Mouse (Mus musculus): ENCODE measurements at regions not wholly inside any gene's neighbourhood (a gene's known extent, or its start where the extent isn't known, plus 50 kb on each side); places are given as distances from the start of the nearest gene placed in this dataset.

- Histone ChIP-seq H3K4me1 (no peaks in the 10 kb centered on the region), H3K27me3 (no peaks in the 10 kb centered on the region), H3K9me3 (replicated peaks) (no peaks in the 10 kb centered on the region), H3K9ac (no peak overlapping the region), H3K27ac (replicated peaks) (no peak overlapping the region), H3K4me2 (replicated peaks) (no peak overlapping the region), H3K4me3 (replicated peaks) (no peak overlapping the region), H3K36me3 (no peaks in the 10 kb centered on the region)
- ATAC-seq (ENCODE audit: insufficient number of reproducible peaks, low FRiP score, low TSS enrichment, low read depth): no peak
- 70% methylated on average over 1 of the region's 1 CpGs for WGBS
These were observed 137.8 kb downstream of the Unc5cl start for GRCm38 (mm10) chr17:48592457-48592856.

GRCm38 (mm10) chr17:48595418-48595963, 140.8 kb downstream of the Unc5cl start:
- no peak for ATAC-seq (ENCODE audit: insufficient number of reproducible peaks, low FRiP score, low TSS enrichment, low read depth)
- H3K27me3 ChIP-seq: no peaks in the 10 kb centered on the region
- H3K27ac ChIP-seq (replicated peaks): no peak overlapping the region
- no peak overlapping the region for H3K9ac ChIP-seq
- H3K9me3 ChIP-seq (replicated peaks): no peaks in the 10 kb centered on the region
- H3K36me3 ChIP-seq: no peaks in the 10 kb centered on the region
- H3K4me1 ChIP-seq: no peaks in the 10 kb centered on the region
- no peak overlapping the region for H3K4me2 ChIP-seq (replicated peaks)
- no peak overlapping the region for H3K4me3 ChIP-seq (replicated peaks)
- WGBS: 80% methylated on average over 10 of the region's 10 CpGs

- ATAC-seq (ENCODE audit: insufficient number of reproducible peaks, low FRiP score, low TSS enrichment, low read depth): no peak
- H3K27ac ChIP-seq (replicated peaks): no peak overlapping the region
- no peaks in the 10 kb centered on the region for H3K36me3 ChIP-seq
These were observed 141.7 kb downstream of the Unc5cl start for GRCm38 (mm10) chr17:48596406-48596805.

GRCm38 (mm10) chr17:48597301-48597700, 142.6 kb downstream of the Unc5cl start:
- H3K4me1 ChIP-seq: 0 out of 2 replicates have a peak, but pooled peaks cover under 1% of the 10 kb centered on the region
- ATAC-seq (ENCODE audit: insufficient number of reproducible peaks, low FRiP score, low TSS enrichment, low read depth): no peak
- no peak overlapping the region for H3K27ac ChIP-seq (replicated peaks)
- no peaks in the 10 kb centered on the region for H3K36me3 ChIP-seq
- H3K4me3 ChIP-seq (replicated peaks): no peak overlapping the region
- no peaks in the 10 kb centered on the region for H3K9me3 ChIP-seq (replicated peaks)
- WGBS: 93% methylated on average over 1 of the region's 1 CpGs
- H3K27me3 ChIP-seq: no peaks in the 10 kb centered on the region
- no peak overlapping the region for H3K4me2 ChIP-seq (replicated peaks)
- no peak overlapping the region for H3K9ac ChIP-seq

More at GRCm38 (mm10) chr17:48596406-48596805, 141.7 kb downstream of the Unc5cl start:
- Histone ChIP-seq H3K9ac (no peak overlapping the region), H3K27me3 (no peaks in the 10 kb centered on the region), H3K4me1 (no peaks in the 10 kb centered on the region), H3K4me2 (replicated peaks) (no peak overlapping the region), H3K4me3 (replicated peaks) (no peak overlapping the region), H3K9me3 (replicated peaks) (no peaks in the 10 kb centered on the region)
- WGBS: 80% methylated on average over 3 of the region's 3 CpGs

GRCm38 (mm10) chr17:48598471-48599141, 143.9 kb downstream of the Unc5cl start:
- Histone ChIP-seq H3K9ac (no peak overlapping the region), H3K4me1 (0 out of 2 replicates have a peak, but pooled peaks cover 5% of the 10 kb centered on the region), H3K27ac (replicated peaks) (no peak overlapping the region), H3K36me3 (no peaks in the 10 kb centered on the region), H3K9me3 (replicated peaks) (no peaks in the 10 kb centered on the region), H3K4me2 (replicated peaks) (no peak overlapping the region), H3K4me3 (replicated peaks) (no peak overlapping the region), H3K27me3 (no peaks in the 10 kb centered on the region)
- ATAC-seq (ENCODE audit: insufficient number of reproducible peaks, low FRiP score, low TSS enrichment, low read depth): no peak
- 77% methylated on average over 16 of the region's 16 CpGs for WGBS

- no peaks in the 10 kb centered on the region for H3K36me3 ChIP-seq
- H3K9me3 ChIP-seq (replicated peaks): no peaks in the 10 kb centered on the region
- no peaks in the 10 kb centered on the region for H3K27me3 ChIP-seq
- no peak overlapping the region for H3K9ac ChIP-seq
- no peak overlapping the region for H3K4me2 ChIP-seq (replicated peaks)
- H3K27ac ChIP-seq (replicated peaks): no peak overlapping the region
- 0 out of 2 replicates have a peak, but pooled peaks cover 5% of the 10 kb centered on the region for H3K4me1 ChIP-seq
- H3K4me3 ChIP-seq (replicated peaks): no peak overlapping the region
- 35% methylated on average over 6 of the region's 6 CpGs for WGBS
- ATAC-seq (ENCODE audit: insufficient number of reproducible peaks, low FRiP score, low TSS enrichment, low read depth): no peak
These were observed 145.5 kb downstream of the Unc5cl start for GRCm38 (mm10) chr17:48600176-48600575.

GRCm38 (mm10) chr17:48602554-48602953, 147.9 kb downstream of the Unc5cl start:
- ATAC-seq (ENCODE audit: insufficient number of reproducible peaks, low FRiP score, low TSS enrichment, low read depth): no peak
- Histone ChIP-seq H3K36me3 (no peaks in the 10 kb centered on the region), H3K4me2 (replicated peaks) (no peak overlapping the region), H3K27me3 (0 out of 2 replicates have a peak, but pooled peaks cover 4% of the 10 kb centered on the region), H3K9me3 (replicated peaks) (no peaks in the 10 kb centered on the region), H3K4me3 (replicated peaks) (no peak overlapping the region), H3K9ac (no peak overlapping the region), H3K27ac (replicated peaks) (no peak overlapping the region), H3K4me1 (0 out of 2 replicates have a peak, but pooled peaks cover 5% of the 10 kb centered on the region)
- WGBS: 2% methylated on average over 6 of the region's 6 CpGs

GRCm38 (mm10) chr17:48606767-48607166, 152.1 kb downstream of the Unc5cl start:
- WGBS: 92% methylated on average over 4 of the region's 4 CpGs

GRCm38 (mm10) chr17:48608315-48608714, 153.6 kb downstream of the Unc5cl start:
- 74% methylated on average over 3 of the region's 3 CpGs for WGBS
- no peak for ATAC-seq (ENCODE audit: insufficient number of reproducible peaks, low FRiP score, low TSS enrichment, low read depth)
- no peak overlapping the region for H3K4me3 ChIP-seq (replicated peaks)
- H3K4me1 ChIP-seq: no peaks in the 10 kb centered on the region
- no peak overlapping the region for H3K4me2 ChIP-seq (replicated peaks)
- H3K27me3 ChIP-seq: 0 out of 2 replicates have a peak, but pooled peaks cover 4% of the 10 kb centered on the region
- H3K9ac ChIP-seq: no peak overlapping the region
- H3K9me3 ChIP-seq (replicated peaks): no peaks in the 10 kb centered on the region
- H3K27ac ChIP-seq (replicated peaks): no peak overlapping the region
- H3K36me3 ChIP-seq: no peaks in the 10 kb centered on the region

More at GRCm38 (mm10) chr17:48606767-48607166, 152.1 kb downstream of the Unc5cl start:
- Histone ChIP-seq H3K9me3 (replicated peaks) (no peaks in the 10 kb centered on the region), H3K4me3 (replicated peaks) (no peak overlapping the region), H3K4me1 (0 out of 2 replicates have a peak, but pooled peaks cover 5% of the 10 kb centered on the region), H3K27ac (replicated peaks) (no peak overlapping the region), H3K9ac (no peak overlapping the region), H3K4me2 (replicated peaks) (no peak overlapping the region), H3K36me3 (no peaks in the 10 kb centered on the region), H3K27me3 (0 out of 2 replicates have a peak, but pooled peaks cover 4% of the 10 kb centered on the region)
- no peak for ATAC-seq (ENCODE audit: insufficient number of reproducible peaks, low FRiP score, low TSS enrichment, low read depth)

- H3K36me3 ChIP-seq: no peaks in the 10 kb centered on the region
- no peak overlapping the region for H3K27ac ChIP-seq (replicated peaks)
- no peaks in the 10 kb centered on the region for H3K4me1 ChIP-seq
- H3K4me3 ChIP-seq (replicated peaks): no peak overlapping the region
- no peak overlapping the region for H3K9ac ChIP-seq
- 0 out of 2 replicates have a peak, but pooled peaks cover 4% of the 10 kb centered on the region for H3K9me3 ChIP-seq (replicated peaks)
- WGBS: 75% methylated on average over 10 of the region's 10 CpGs
- no peak overlapping the region for H3K4me2 ChIP-seq (replicated peaks)
- no peak for ATAC-seq (ENCODE audit: insufficient number of reproducible peaks, low FRiP score, low TSS enrichment, low read depth)
- H3K27me3 ChIP-seq: 0 out of 2 replicates have a peak, but pooled peaks cover 4% of the 10 kb centered on the region
These were observed 155.4 kb downstream of the Unc5cl start for GRCm38 (mm10) chr17:48610107-48610506.

- no peak overlapping the region for H3K9ac ChIP-seq
- H3K27me3 ChIP-seq: 0 out of 2 replicates have a peak, but pooled peaks cover 1% of the 10 kb centered on the region
- no peak overlapping the region for H3K27ac ChIP-seq (replicated peaks)
- H3K4me3 ChIP-seq (replicated peaks): no peak overlapping the region
- H3K36me3 ChIP-seq: no peaks in the 10 kb centered on the region
- no peak for ATAC-seq (ENCODE audit: insufficient number of reproducible peaks, low FRiP score, low TSS enrichment, low read depth)
- WGBS: 72% methylated on average over 8 of the region's 8 CpGs
- no peak overlapping the region for H3K4me2 ChIP-seq (replicated peaks)
- no peaks in the 10 kb centered on the region for H3K4me1 ChIP-seq
- 0 out of 2 replicates have a peak, but pooled peaks cover 4% of the 10 kb centered on the region for H3K9me3 ChIP-seq (replicated peaks)
These were observed 156.1 kb downstream of the Unc5cl start for GRCm38 (mm10) chr17:48610806-48611205.

Measured in embryonic facial prominence, embryonic 15.5 days (tissue).